Mouse (Mus musculus): ENCODE measurements at regions not wholly inside any gene's neighbourhood (a gene's known extent, or its start where the extent isn't known, plus 50 kb on each side); places are given as distances from the start of the nearest gene placed in this dataset.

GRCm38 (mm10) chr13:59227523-59228058 lies 357.4 kb downstream of the Agtpbp1 start:
- DNase-seq: no peak

DNA sequence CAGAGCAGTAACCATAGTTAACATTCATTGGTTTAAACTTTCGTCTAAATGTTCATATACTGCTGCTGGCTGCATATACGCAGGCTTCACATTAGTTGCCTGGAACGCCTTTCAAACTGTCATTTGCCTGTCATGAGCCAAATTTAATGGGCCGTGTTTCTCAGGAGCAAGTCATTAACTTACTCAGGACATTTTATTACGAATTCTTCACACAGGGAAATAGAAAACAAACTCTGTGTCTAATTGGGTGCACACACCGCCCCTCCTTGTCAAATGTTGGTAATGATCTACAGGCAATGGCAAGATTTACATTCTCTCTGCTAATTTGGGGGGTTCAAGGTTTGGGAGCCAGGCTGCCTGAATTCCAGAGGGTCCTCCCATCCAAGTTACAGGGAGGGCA lies 364.4 kb downstream of the Agtpbp1 start:
- DNase-seq: no peak

DNA sequence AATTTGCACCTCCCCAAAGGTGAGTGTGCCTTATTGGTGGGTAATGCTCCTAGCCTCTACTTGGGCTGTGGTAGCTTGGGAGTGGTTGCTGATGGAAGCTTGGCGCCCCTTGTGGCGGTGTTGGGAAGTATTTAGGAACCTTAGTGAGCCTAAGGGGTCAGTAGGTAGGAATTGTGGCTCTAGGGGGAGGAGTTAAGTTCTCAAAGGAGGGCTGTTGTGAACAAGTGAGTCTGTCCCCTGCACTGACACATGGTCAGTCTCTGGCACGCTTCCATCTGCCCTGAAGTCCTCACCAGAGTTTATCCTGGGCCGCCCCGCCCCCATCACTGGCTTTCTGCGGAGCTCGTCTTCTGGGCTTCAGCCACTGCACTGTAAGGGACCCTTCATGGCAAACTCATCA lies 364.9 kb downstream of the Agtpbp1 start:
- DNase-seq: peak; percentile 7

GRCm38 (mm10) chr13:59216686-59217298 lies 368.2 kb downstream of the Agtpbp1 start:
- DNase-seq: no peak

DNA sequence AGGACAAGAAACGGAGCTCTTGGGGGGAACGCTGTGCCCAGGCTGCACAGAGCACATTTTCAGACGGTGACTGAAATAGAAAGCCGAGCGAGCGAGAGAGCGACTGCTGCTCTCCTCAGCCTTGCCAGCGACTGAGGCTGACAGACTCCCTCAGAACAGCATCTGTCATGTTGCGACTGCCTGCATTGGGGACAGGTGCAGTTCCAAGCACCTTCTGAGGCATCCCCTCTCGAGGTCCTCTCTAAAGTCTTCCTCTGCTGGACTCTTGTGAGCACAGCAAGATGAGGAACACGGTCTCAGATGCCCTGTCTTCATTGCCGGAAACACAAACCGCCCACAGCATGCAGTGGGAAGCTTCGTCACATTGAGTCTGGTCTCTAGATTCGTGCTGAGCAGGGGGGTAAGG lies 372.7 kb downstream of the Agtpbp1 start:
- no peak for DNase-seq

- no peak for DNase-seq
Measured at GRCm38 (mm10) chr13:59210828-59211227, 374.2 kb downstream of the Agtpbp1 start.

DNA sequence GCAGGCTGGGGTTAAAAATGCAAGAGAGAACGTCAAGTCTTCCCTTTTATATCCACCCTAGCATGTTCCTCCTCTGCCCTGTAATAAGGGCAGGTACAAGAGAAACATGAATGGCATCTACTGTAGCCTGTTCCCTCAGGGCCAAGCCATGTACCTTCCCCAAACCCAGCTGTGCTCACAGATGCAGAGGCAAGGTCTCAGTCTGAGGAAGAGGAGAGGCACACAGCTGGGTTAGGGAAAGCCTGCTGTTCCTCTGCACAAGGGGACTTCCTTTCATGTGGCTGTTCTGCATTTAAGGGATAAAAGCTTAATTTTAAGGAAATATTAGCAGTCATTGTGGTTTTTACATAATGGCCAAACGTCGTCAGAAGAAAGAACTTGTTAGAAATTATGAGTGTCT lies 378.8 kb downstream of the Agtpbp1 start:
- no peak for DNase-seq

GRCm38 (mm10) chr13:59204506-59204905 lies 380.5 kb downstream of the Agtpbp1 start:
- no peak for DNase-seq

DNA sequence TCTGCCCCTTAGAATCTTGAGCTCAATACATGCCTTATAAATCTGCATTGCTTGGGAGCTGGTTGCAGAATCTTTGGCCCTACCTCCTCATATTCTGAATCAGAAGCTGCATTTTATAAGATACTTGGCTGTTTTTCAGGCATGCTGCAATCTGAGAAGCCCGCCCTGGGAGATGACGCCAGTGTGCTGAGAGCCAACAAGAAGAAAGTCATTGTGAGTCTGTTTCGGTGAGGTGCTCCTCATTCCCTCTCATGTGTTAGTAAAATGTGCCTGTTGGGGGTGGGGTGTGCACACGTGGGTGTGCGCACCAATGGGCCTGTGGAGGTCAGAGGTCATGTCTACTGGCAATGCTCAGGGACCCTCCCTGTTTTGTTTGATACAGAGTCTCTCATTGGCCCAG lies 388.7 kb downstream of the Agtpbp1 start:
- DNase-seq: no peak

DNA sequence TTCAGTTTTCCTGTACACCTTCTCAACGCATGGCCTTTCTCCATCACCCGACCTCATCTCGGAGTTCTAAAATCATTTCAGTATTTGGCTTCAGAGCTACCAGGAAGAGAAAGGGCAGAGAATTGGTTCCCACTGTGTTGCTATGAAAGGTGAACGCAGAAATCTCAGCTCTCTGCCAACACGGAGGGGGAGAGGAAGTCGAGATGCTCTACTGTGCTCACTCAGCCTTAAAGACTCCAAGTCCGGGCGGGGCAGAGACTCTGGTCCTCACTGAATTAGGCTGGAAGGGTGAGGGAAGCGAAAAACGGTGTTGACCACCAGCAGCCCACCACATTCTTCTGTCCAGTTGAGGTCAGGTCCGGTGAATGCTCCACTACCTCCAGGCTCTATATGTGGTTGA lies 382.1 kb downstream of the Ntrk2 start:
- DNase-seq: no peak
